Mouse (Mus musculus): ENCODE results near the gene Hdac10.

- TF ChIP-seq MXI1 (IDR thresholded peaks at IDR 0.05; ENCODE audit: low read depth, low read length) (no peak), SMC3 (IDR thresholded peaks at IDR 0.05; ENCODE audit: low read depth, low read length) (no peak), JUND (conservative IDR thresholded peaks at IDR 0.05; ENCODE audit: low read depth, low read length) (no peak), GABPA (IDR thresholded peaks at IDR 0.05; ENCODE audit: insufficient replicate concordance, low read depth, low read length) (no peak)
These were observed 11.7 kb upstream of the Hdac10 start for GRCm38 (mm10) chr15:89140048-89140658.
